In the genomic region with DNA sequence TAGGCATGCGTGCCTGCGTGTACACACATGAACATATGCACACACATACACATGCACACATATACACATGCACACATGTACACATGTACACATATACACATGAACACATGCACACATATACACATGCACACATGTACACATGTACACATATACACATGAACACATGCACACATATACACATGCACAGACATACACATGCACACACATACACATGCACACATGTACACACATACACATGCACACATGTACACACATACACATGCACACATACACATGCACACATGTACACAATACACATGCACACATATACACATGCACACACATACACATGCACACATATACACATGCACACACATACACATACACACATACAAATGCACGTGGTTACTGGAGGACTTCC, we compare ENCODE assay signal across 2 mouse cellular contexts. TPM values are rescaled to one million over a fixed set of nuclear protein-coding genes. Genes with fewer than 3 reads are reported as not detected.
"Had no signal": no experiment of that assay in that cellular context is flagged by ENCODE, and none has a peak within 500 bp of the region (broad histone marks: within the 10 kb centered on the region; RNA-seq: fewer than 3 reads in every experiment).

No protein-coding gene starts in this region.

RNA-seq across cellular contexts. Expression of gene Mybpc3, which starts 6.1 kb away (rescaled TPM):
- polyA plus RNA-seq: neural tube, embryonic 14.5 days; neural tube, embryonic 15.5 days had no signal
